Mouse (Mus musculus): ENCODE results near the gene Mgat5.
A peak's percentile ranks its signal among the peaks of the same experiment; 100 is the strongest.

Gene Mgat5

DNA sequence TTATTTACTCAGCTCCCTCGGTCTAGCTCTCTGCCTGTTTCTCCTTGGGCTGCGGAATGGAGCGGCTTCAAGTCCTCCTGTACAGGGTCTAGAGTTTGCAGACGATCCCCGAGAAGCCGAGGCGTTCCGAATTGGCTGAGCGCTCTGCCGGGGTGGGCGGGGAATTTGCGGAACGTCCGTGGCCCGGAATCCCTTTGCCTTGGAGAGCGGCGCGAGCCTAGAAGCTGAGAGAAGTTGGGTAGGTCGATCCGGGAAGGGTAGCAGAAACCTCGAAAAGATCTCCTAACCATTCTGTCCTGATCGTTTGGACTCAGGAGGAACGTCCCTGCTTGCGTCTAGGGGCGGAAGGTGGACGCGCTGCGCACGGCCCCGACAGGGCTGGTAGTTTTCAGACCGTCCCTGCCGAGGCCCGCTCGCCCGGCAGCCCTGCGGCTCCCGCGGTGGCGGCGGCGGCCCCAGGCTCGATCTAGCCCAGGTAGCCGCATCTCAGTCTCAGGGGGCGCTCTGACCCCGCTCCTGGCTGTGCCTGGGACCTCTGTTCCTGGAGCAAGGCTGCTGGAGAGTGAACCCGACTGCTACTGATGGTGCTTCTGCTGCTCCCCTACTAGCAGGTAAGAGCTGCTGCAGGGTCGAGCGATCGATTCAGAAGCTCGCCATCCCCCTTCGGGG lies at the start of gene Mgat5:
Mgat5 (plus strand) TSS at position 199 of the 669 bp plus-strand sequence.
- peak; percentile 90 for DNase-seq (ENCODE audit: low spot score)

GRCm38 (mm10) chr1:127160118-127160760 lies 44.6 kb upstream of the Mgat5 start:
- no peak for DNase-seq (ENCODE audit: low spot score)

DNA sequence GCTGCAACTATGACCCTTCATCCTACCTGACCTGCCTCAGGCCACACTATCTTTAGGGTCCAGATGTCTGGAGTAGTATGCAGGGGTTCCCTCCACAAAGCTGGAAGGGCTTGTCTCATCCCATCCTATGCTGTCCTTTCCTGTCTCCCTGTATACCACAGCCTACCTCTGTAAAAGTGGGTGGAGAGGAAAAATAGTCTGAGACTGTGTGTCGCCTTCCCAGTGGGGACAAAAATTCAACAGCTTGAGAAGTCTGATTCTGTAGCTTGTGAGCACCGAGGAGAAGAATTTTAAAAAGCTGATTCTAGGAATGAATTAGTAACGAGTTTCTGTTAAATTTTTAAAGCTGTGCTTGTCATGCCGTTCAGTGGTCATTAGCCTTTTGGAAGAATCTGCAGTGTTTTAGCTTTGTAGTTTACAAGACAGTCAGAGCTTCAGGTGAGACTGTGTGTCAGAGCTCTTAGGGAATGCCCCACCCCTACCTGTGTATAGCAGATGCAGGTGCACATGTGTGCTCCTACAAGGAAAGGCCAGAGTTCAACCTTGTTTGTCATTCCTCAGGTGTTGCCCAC lies 40.1 kb upstream of the Mgat5 start:
- no peak for DNase-seq (ENCODE audit: low spot score)

GRCm38 (mm10) chr1:127166521-127166920 lies 38.3 kb upstream of the Mgat5 start:
- DNase-seq (ENCODE audit: low spot score), result no peak

GRCm38 (mm10) chr1:127167586-127167985 lies 37.2 kb upstream of the Mgat5 start:
- no peak for DNase-seq (ENCODE audit: low spot score)

- DNase-seq (ENCODE audit: low spot score), result peak; percentile 31
These were observed 36.6 kb upstream of the Mgat5 start for GRCm38 (mm10) chr1:127168205-127168604.

DNA sequence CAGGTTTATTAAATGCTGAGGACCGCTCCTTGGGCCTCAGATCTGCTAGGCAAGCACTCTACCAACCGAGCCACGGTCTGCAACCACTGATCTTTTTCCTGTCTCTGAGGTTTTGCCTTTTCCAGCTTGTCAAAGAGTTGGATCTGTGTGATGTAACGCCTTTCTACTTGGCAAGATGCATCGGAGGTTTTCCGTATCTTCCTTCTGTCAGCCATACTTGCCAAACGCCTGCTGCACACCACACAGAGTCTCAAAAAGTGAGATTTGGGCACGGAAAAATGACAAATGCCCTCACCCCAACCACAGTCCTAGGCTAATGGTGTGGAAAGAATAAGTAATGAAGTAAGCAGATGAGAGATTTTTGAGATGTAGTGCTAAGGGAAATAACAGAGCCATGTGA lies 35.3 kb upstream of the Mgat5 start:
- DNase-seq (ENCODE audit: low spot score), result no peak

GRCm38 (mm10) chr1:127171361-127171760 lies 33.5 kb upstream of the Mgat5 start:
- no peak for DNase-seq (ENCODE audit: low spot score)

DNA sequence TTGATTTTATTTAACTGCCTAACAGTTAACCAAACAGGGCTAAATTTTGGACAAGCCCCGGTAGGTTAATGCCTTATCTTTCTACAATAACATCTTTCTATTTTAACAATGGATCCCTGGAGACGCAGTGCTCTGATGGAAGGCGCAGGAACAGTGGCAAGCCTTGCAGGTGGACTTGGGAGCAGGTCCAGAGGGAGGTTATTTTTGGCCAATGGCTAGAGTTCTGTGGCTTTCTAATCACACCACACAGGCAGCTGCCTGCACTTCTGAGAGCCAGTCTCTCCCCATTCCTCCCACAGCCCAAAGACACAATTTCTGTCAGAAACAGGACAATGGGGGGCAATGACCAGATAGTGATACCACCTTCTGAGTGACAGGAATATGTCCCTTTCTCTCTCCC lies 31.4 kb upstream of the Mgat5 start:
- DNase-seq (ENCODE audit: low spot score), result no peak

DNA sequence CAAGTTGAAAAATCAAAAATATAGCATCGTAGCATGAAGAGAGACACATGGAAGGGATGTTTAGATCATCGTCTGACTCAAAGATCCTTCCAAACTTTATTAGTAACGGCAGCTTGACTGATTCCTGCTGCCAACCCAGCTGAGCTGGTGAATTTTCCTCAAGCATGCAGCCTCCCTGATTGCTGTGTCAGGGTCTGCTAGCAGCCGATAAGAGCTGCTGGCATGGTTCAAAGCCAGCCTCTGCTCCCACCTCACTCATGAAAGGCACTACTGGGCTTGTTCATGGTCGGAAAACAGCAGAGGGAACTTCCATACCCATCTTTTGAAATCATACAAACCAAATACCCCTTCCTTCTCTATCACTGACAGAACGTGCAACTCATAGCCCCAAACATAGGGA lies 12.4 kb upstream of the Mgat5 start:
- DNase-seq (ENCODE audit: low spot score), result no peak

DNA sequence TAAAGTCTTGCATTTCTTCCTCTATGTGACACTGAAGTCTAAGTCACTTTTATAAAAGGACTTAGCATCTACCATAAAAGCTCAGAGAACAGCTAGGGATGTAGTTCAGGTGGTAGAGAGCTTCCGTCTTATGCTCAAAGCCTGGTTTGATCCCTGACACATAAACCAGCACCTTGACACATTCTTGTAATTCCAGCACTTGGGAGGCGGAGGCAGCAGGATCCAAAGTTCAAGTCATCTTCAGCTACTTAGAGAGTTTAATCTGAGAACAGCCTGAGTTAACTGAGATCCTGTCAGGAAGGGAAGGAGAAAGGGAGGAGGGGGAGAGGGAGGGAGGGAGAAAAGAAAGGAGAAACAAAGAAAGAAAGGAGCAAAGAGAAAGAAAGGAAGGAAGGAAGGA lies 5.6 kb upstream of the Mgat5 start:
- no peak for DNase-seq (ENCODE audit: low spot score)

DNA sequence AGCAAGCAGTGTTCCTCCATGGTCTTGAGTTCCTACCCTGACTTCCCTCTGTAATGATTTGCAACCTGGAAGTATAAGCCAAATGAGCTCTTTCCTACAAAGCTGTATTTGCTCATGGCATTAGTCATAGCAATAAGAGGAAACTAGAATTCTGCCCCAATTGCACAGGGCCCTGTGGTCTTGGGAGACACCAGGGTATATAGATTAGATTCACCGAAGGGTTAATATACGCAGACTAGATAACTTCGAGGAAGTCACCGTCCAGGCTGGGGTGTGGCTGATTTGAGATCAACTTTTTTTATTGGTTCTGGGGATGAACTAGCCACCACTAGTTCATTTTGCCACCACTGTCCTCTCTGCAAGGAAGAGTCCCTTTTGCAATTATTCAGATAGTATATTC lies 2.5 kb upstream of the Mgat5 start:
- no peak for DNase-seq (ENCODE audit: low spot score)

DNA sequence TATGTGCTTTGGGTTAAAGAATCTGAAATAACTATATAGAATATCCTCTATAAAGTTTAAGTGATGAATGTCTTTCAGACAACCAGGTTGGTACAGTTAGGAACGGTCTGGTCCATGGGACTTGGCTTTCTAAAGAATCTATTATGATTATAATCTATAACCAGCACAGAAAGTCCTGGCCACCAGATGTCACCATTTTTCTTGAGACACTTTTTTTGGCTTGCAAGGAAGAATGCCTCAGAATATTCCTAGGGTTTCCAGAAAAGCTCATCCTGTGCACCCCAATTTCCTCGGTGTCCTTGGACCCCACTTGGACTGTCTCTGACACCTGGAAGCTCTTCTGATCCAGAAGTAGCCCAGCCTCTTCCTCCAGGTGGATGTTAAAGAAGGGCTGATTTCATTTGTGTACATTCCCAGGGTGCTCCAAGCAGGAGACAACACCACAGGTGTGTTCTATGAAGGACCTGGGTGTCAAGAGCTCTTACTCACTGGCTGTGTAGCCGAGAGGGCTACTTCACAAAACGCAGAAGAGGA lies 1.5 kb upstream of the Mgat5 start:
- DNase-seq (ENCODE audit: low spot score), result peak; percentile 62

GRCm38 (mm10) chr1:127205501-127206019 lies 745 bp downstream of the Mgat5 start:
- peak; percentile 59 for DNase-seq (ENCODE audit: low spot score)

GRCm38 (mm10) chr1:127206020-127206641 lies 1.3 kb downstream of the Mgat5 start:
- peak; percentile 54 for DNase-seq (ENCODE audit: low spot score)

DNA sequence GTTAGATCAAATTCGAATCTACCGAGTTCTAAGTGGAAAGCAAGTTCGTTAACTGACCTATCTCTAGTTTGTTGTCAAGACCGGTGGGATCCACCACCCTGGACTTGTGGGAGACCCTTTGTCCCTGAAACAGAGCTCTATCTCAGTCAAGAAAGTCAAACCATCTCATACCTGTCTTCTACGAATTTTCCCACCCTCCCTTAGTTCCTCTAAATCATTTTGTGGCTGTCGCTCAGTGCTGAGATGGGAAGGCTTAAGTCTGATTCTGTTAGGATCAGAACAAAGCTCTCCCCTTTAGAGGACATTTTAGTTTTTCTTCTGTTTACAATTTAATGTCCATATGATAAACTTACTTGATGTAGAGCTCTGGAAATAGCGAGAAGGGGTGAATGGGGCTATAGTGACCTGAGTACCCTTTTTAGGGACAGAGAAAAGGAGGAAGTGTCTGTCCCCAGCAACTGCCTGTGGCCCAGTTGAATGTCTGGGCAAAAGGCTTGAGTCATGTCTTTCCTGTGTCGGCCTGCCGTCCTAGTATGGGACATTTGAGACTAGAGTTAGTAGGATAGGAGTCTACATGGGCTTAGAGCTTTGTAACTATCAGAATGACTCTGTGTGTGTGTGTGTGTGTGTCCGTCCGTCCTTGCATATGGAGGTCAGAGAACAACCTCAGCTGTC lies 2.2 kb downstream of the Mgat5 start:
- DNase-seq (ENCODE audit: low spot score), result no peak

DNA sequence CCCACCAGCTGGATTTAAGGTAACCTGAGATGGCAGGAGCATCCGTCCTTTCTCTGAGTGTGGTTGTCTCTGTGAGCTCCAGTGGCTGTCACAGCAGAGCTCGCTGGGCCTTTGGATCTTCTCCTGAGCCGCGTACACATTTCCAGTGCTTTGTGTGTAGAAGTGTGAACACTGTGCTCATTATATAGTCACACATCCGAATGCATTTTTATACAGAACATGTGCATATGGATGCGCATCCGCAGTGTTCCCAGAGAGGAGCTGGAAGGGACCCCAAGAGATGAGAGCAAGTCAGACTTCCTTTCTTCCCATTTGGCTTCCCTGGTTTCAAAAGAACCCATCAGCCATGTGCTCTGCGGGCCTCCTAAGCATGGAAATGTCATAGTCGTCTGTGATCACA lies 3.4 kb downstream of the Mgat5 start:
- no peak for DNase-seq (ENCODE audit: low spot score)

- no peak for DNase-seq (ENCODE audit: low spot score)
These were observed 8.0 kb downstream of the Mgat5 start for GRCm38 (mm10) chr1:127212812-127213211.

DNA sequence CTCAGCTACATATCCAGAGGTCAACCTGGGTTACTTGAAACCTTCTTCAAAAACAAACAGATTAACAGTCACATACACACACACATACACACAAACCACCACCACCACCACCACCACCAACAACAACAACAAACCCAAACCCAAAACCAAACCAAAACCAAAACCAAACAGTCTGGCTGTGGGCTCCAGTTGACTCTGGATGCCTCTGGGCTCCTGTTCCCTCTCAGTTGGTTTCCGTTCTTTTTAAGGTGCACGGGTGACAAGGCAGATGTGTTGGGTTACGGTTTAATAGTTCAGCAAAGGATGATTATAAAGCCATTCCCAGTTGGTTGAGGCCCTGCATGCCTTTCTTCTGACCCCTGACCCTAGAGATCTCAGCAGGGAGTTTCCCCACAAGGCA lies 8.6 kb downstream of the Mgat5 start:
- DNase-seq (ENCODE audit: low spot score), result no peak

- no peak for DNase-seq (ENCODE audit: low spot score)
These were observed 9.9 kb downstream of the Mgat5 start for GRCm38 (mm10) chr1:127214585-127215232.

GRCm38 (mm10) chr1:127216979-127217378 lies 12.2 kb downstream of the Mgat5 start:
- no peak for DNase-seq (ENCODE audit: low spot score)

GRCm38 (mm10) chr1:127217665-127218064 lies 12.8 kb downstream of the Mgat5 start:
- DNase-seq (ENCODE audit: low spot score), result no peak

All from retina, embryonic 14.5 days (tissue).